Mouse (Mus musculus) thymus, postnatal 4 days (tissue): Measurements from ENCODE around the gene Rassf9.

Experiments
- DNase-seq: peaks from one replicate; pipeline ENCODE4 v3.0.0; 2021

Gene Rassf9

GRCm38 (mm10) chr10:102511807-102512461 lies at the start of gene Rassf9:
TSS of gene Rassf9 (plus strand) at chr10:102512222.
- DNase-seq: no peak

GRCm38 (mm10) chr10:102469412-102469811 lies 42.6 kb upstream of the Rassf9 start:
- DNase-seq: no peak

GRCm38 (mm10) chr10:102490386-102490785 lies 21.6 kb upstream of the Rassf9 start, which contains the start of gene Nts:
TSS of gene Nts (minus strand) at chr10:102490486.
- DNase-seq: no peak

- DNase-seq: peak; percentile 15
Measured at GRCm38 (mm10) chr10:102491792-102492191, 20.2 kb upstream of the Rassf9 start.

GRCm38 (mm10) chr10:102498754-102499153 lies 13.3 kb upstream of the Rassf9 start:
- DNase-seq: no peak

- DNase-seq: no peak
Measured at GRCm38 (mm10) chr10:102507386-102507785, 4.6 kb upstream of the Rassf9 start.

- no peak for DNase-seq
Measured at GRCm38 (mm10) chr10:102511461-102511806, 588 bp upstream of the Rassf9 start.

GRCm38 (mm10) chr10:102514159-102514558 lies 2.1 kb downstream of the Rassf9 start:
- no peak for DNase-seq

- no peak for DNase-seq
Measured at GRCm38 (mm10) chr10:102527901-102528300, 15.9 kb downstream of the Rassf9 start.

- no peak for DNase-seq
Measured at GRCm38 (mm10) chr10:102553941-102554340, 41.9 kb downstream of the Rassf9 start.

- DNase-seq: no peak
Measured at GRCm38 (mm10) chr10:102562488-102562887, 50.5 kb downstream of the Rassf9 start.

GRCm38 (mm10) chr10:102577970-102578369 lies 65.9 kb downstream of the Rassf9 start:
- no peak for DNase-seq

GRCm38 (mm10) chr10:102594306-102594705 lies 82.3 kb downstream of the Rassf9 start:
- DNase-seq: no peak
